Mouse (Mus musculus) ES-E14 (cell line): ENCODE data around the gene Ly86.

ENCODE experiments used
- ZC3H11A ChIP-seq: IDR thresholded peaks from 2 replicates; pipeline ENCODE4 v1.6.1; 2012; ENCODE audit warnings: low read depth, mild to moderate bottlenecking, inconsistent platforms, low read length, borderline replicate concordance
- ZNF384 ChIP-seq: IDR thresholded peaks from 2 replicates; pipeline ENCODE4 v1.6.1; 2012; ENCODE audit warnings: low read depth, low read length, inconsistent platforms

GRCm38 (mm10) chr13:37355642-37356331, 10.8 kb downstream of the Ly86 start:
- no peak for TF ChIP-seq ZC3H11A
- TF ChIP-seq ZNF384 = no peak
